Comparison of ENCODE assay signal across 10 mouse cellular contexts in the genomic region with DNA sequence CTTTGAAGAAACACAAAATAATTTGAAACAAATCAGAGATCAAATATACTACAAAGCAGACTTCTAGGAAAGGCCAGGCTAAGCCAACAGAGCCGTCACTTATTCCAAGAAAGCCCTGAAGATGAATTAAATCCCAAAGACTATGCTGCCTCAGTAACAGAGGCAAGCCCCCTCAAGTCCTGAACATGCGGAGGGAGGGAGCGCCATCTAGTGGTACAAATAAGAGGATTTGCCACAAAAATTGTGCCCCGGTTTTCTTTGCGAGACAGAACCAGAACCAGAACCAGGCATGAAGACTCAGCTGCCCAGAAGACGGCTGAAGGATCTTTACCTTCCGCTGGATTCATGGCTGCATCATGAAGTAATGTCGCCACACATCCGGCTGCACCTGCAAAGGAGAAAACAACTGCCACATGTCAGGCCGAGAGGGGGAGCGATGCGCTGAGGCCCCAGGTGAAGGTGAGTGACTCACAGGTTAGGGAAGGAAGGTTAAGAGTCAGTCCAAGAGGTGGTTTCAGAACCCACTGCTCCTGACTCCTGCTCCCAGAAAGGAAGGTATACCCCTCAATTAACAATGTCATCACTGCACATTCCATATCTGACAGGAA. TPM values are rescaled to one million over a fixed set of nuclear protein-coding genes. Genes with fewer than 3 reads are reported as not detected.
DNase-seq lines count a peak whose midpoint lies in the region; ATAC-seq lines count a peak whose summit lies in the region.
"Had no signal": no experiment of that assay in that cellular context is flagged by ENCODE, and none has a peak within 500 bp of the region (broad histone marks: within the 10 kb centered on the region; RNA-seq: fewer than 3 reads in every experiment).

No protein-coding gene starts in this region.

- H3K4me3 ChIP-seq in forebrain, embryonic 14.5 days (ENCODE audit: low read depth, low read length), result no peak overlapping the region
- H3K4me3 ChIP-seq in forebrain, embryonic 12.5 days (replicated peaks), result no peak overlapping the region
- no peak overlapping the region for H3K4me3 ChIP-seq in neural tube, embryonic 15.5 days (replicated peaks)
- H3K4me3 ChIP-seq: midbrain, embryonic 12.5 days had no signal

- H3K4me1 ChIP-seq in forebrain, embryonic 14.5 days (ENCODE audit: control insufficient read depth, insufficient read depth, low read length), result no peaks in the 10 kb centered on the region
- peaks cover 13% of the 10 kb centered on the region for H3K4me1 ChIP-seq in forebrain, embryonic 12.5 days
- peaks cover 8% of the 10 kb centered on the region; the same call in 1 of the 2 replicates for H3K4me1 ChIP-seq in neural tube, embryonic 15.5 days
- H3K4me1 ChIP-seq: midbrain, embryonic 12.5 days had no signal

- H3K36me3 ChIP-seq in forebrain, embryonic 14.5 days (ENCODE audit: control insufficient read depth, insufficient read depth, low read length), result peaks cover 23% of the 10 kb centered on the region
- peaks cover 17% of the 10 kb centered on the region for H3K36me3 ChIP-seq in forebrain, embryonic 12.5 days (replicated peaks)
- peaks cover 18% of the 10 kb centered on the region for H3K36me3 ChIP-seq in neural tube, embryonic 15.5 days

- no peak for ATAC-seq in forebrain, embryonic 14.5 days
- ATAC-seq in forebrain, embryonic 12.5 days (ENCODE audit: low FRiP score), result no peak
- ATAC-seq in neural tube, embryonic 15.5 days (ENCODE audit: low FRiP score), result no peak

- no peak overlapping the region for H3K9ac ChIP-seq in forebrain, embryonic 14.5 days (ENCODE audit: low read length)
- no peak overlapping the region for H3K9ac ChIP-seq in forebrain, embryonic 12.5 days
- no peak overlapping the region for H3K9ac ChIP-seq in neural tube, embryonic 15.5 days (replicated peaks)
- H3K9ac ChIP-seq: midbrain, embryonic 12.5 days had no signal

- no peak overlapping the region for H3K4me2 ChIP-seq in forebrain, embryonic 14.5 days (ENCODE audit: low read length)
- H3K4me2 ChIP-seq in forebrain, embryonic 12.5 days, result no peak overlapping the region
- H3K4me2 ChIP-seq in neural tube, embryonic 15.5 days, result no peak overlapping the region
- H3K4me2 ChIP-seq: midbrain, embryonic 12.5 days had no signal

- WGBS in forebrain, embryonic 14.5 days, result 50% methylated on average over 12 of the region's 12 CpGs
- WGBS in forebrain, embryonic 12.5 days, result 51% methylated on average over 12 of the region's 12 CpGs
- 50% methylated on average over 12 of the region's 12 CpGs for WGBS in neural tube, embryonic 15.5 days

- H3K27me3 ChIP-seq in forebrain, embryonic 14.5 days (replicated peaks; ENCODE audit: control insufficient read depth, insufficient read depth, low read length), result no peaks in the 10 kb centered on the region
- no peaks in the 10 kb centered on the region for H3K27me3 ChIP-seq in forebrain, embryonic 12.5 days
- no peaks in the 10 kb centered on the region for H3K27me3 ChIP-seq in neural tube, embryonic 15.5 days (replicated peaks)
- H3K27me3 ChIP-seq: midbrain, embryonic 12.5 days had no signal

- DNase-seq in forebrain, embryonic 14.5 days (ENCODE audit: low spot score), result peak; percentile 79
- DNase-seq in neural tube, embryonic 10.5 days (ENCODE audit: extremely low spot score, low spot score), result peak; percentile 48
- DNase-seq in cerebellum, postnatal 14 days, result peak; percentile 69 to 70
- DNase-seq in layer of hippocampus, postnatal 10 days (ENCODE audit: low spot score in 2 of 2), result peak; percentile 60 to 63
- DNase-seq in retina, postnatal 1 day, result peak; percentile 78
- DNase-seq in spleen, postnatal 36 days (ENCODE audit: low spot score in 2 of 2), result no peak

- no peak overlapping the region for H3K27ac ChIP-seq in forebrain, embryonic 14.5 days (ENCODE audit: low read depth, low read length)
- no peak overlapping the region for H3K27ac ChIP-seq in forebrain, embryonic 12.5 days
- no peak overlapping the region for H3K27ac ChIP-seq in neural tube, embryonic 15.5 days (replicated peaks)
- H3K27ac ChIP-seq: midbrain, embryonic 12.5 days had no signal

- H3K9me3 ChIP-seq in forebrain, embryonic 14.5 days (replicated peaks; ENCODE audit: control insufficient read depth, low read length), result no peaks in the 10 kb centered on the region
- H3K9me3 ChIP-seq in forebrain, embryonic 12.5 days, result no peaks in the 10 kb centered on the region
- H3K9me3 ChIP-seq in neural tube, embryonic 15.5 days (replicated peaks), result no peaks in the 10 kb centered on the region
- H3K9me3 ChIP-seq: midbrain, embryonic 12.5 days had no signal

RNA-seq across cellular contexts. Expression of a gene that starts 9.1 kb away (rescaled TPM):
- polyA plus RNA-seq in forebrain, embryonic 14.5 days (2014; fragmentation: Nextera tagmentation; extraction: Ambion mirVana), result 12.0 and 12.3 TPM in 2 replicates
- 17.5 and 18.1 TPM in 2 replicates for polyA plus RNA-seq in forebrain, embryonic 12.5 days (2016; fragmentation: Nextera tagmentation; extraction: Ambion mirVana)
- 16.2 and 16.5 TPM in 2 replicates for polyA plus RNA-seq in neural tube, embryonic 15.5 days (2015; fragmentation: Nextera tagmentation; extraction: Ambion mirVana)
- total RNA-seq in layer of hippocampus, postnatal 10 days (2021), result 10 to 100 TPM; 36.2 to 40.2 TPM

RNA-seq across cellular contexts. Expression of a gene that starts 23.9 kb away (rescaled TPM):
- 6.7 and 9.2 TPM in 2 replicates for polyA plus RNA-seq in forebrain, embryonic 14.5 days (2014; fragmentation: Nextera tagmentation; extraction: Ambion mirVana)
- polyA plus RNA-seq in forebrain, embryonic 12.5 days (2016; fragmentation: Nextera tagmentation; extraction: Ambion mirVana), result 10.2 TPM in 2 replicates
- polyA plus RNA-seq in neural tube, embryonic 15.5 days (2015; fragmentation: Nextera tagmentation; extraction: Ambion mirVana), result 8.9 and 9.5 TPM in 2 replicates
- 10 to 100 TPM; 26.3 to 28.5 TPM for total RNA-seq in layer of hippocampus, postnatal 10 days (2021)

RNA-seq across cellular contexts. Expression of a gene that starts 53.4 kb away (rescaled TPM):
- polyA plus RNA-seq in forebrain, embryonic 14.5 days (2014; fragmentation: Nextera tagmentation; extraction: Ambion mirVana), result 4.1 and 4.6 TPM in 2 replicates
- polyA plus RNA-seq in forebrain, embryonic 12.5 days (2016; fragmentation: Nextera tagmentation; extraction: Ambion mirVana), result 6.3 and 8.3 TPM in 2 replicates
- 5.5 TPM in 1 of 2 replicates, not detected in the other for polyA plus RNA-seq in neural tube, embryonic 15.5 days (2015; fragmentation: Nextera tagmentation; extraction: Ambion mirVana)
- total RNA-seq in layer of hippocampus, postnatal 10 days (2021), result not detected
- polyA plus RNA-seq: heart, embryonic 16.5 days had no signal

Comparison
In these comparisons a context has a peak if more than half of its experiments do, and no peak if none do; other contexts are left out.
1. DNase-seq: peak in forebrain, embryonic 14.5 days (single experiment), neural tube, embryonic 10.5 days (single experiment), cerebellum, postnatal 14 days (2 of 2), layer of hippocampus, postnatal 10 days (2 of 2) and retina, postnatal 1 day (single experiment); none in spleen, postnatal 36 days (0 of 2).